Mouse (Mus musculus) forebrain, postnatal 0 days (tissue): ENCODE results near the gene Syncrip. TPM values are rescaled to one million over a fixed set of nuclear protein-coding genes. Genes with fewer than 3 reads are reported as not detected.

Experiments
- ATAC-seq: fragments of 200-750 bp; cut with Nextera tagmentation; 2 replicates; pipeline ENCODE4 v1.8.0; 2017; ENCODE audit warnings: mild to moderate bottlenecking, moderate library complexity
- DNase-seq: peaks from one replicate; pipeline ENCODE4 v3.0.0-alpha.2; 2015
- H3K27ac ChIP-seq: fragments of 300-500 bp; sonication (generic); 2 replicates; pipeline ENCODE4 v1.5.1; 2014; ENCODE audit warnings: low read depth, mild to moderate bottlenecking, antibody characterized with exemption, low read length, moderate library complexity, mixed read lengths
- H3K27me3 ChIP-seq: fragments of 300-500 bp; sonication (generic); 2 replicates; pipeline ENCODE4 v1.6.1; 2014; ENCODE audit warnings: mild to moderate bottlenecking, low read length, mixed read lengths; ENCODE audit not compliant: insufficient read depth
- H3K36me3 ChIP-seq: fragments of 300-500 bp; sonication (generic); 2 replicates; pipeline ENCODE4 v1.6.1; 2014; ENCODE audit warnings: mild to moderate bottlenecking, moderate library complexity; ENCODE audit not compliant: insufficient read depth
- H3K4me1 ChIP-seq: fragments of 300-500 bp; sonication (generic); 2 replicates; pipeline ENCODE4 v1.6.1; 2014; ENCODE audit warnings: antibody characterized with exemption; ENCODE audit not compliant: insufficient read depth
- H3K4me2 ChIP-seq: fragments of 300-500 bp; sonication (generic); 2 replicates; pipeline ENCODE4 v1.6.1; 2014; ENCODE audit warnings: low read depth, mild to moderate bottlenecking, moderate library complexity
- H3K4me3 ChIP-seq: fragments of 300-500 bp; sonication (generic); 2 replicates; pipeline ENCODE4 v1.5.1; 2014; ENCODE audit warnings: low read depth, low read length, mixed read lengths
- H3K9ac ChIP-seq: fragments of 300-500 bp; sonication (generic); 2 replicates; pipeline ENCODE4 v1.6.1; 2014; ENCODE audit warnings: mild to moderate bottlenecking
- H3K9me3 ChIP-seq: fragments of 300-500 bp; sonication (generic); 2 replicates; pipeline ENCODE4 v1.6.1; 2016; ENCODE audit warnings: low read length
- CTCF ChIP-seq: sonication (generic); IDR thresholded peaks from 2 replicates; pipeline ENCODE4 v1.5.1; 2016; ENCODE audit warnings: antibody characterized with exemption, control low read depth, low read depth
- WGBS: fragments of 180-500 bp; shearing (Covaris S2); extraction: QIAGEN DNeasy Blood & Tissue Kit; methylation state at CpG from one replicate; pipeline ENCODE4 v1.1.7; 2014; 5-methylcytosine and 5-hydroxymethylcytosine counted together
- polyA plus RNA-seq: library from polyadenylated mRNA; unstranded; fragments of >200 nt; fragmentation: Nextera tagmentation; extraction: Ambion mirVana; gene quantifications from 2 replicates; pipeline ENCODE4 v1.2.1, GENCODE M21; 2015
- total RNA-seq: library from RNA; depleted of rRNA; stranded (reverse); fragments of >200 nt; gene quantifications from 2 replicates; pipeline ENCODE4 v1.2.3, GENCODE M21; 2014

Gene Syncrip
- total and polyA plus RNA-seq, 2 experiments from 2014 or later: 82.5 to 149 TPM

GRCm38 (mm10) chr9:88524367-88524766, 42.0 kb upstream of the Syncrip start:
- peak; percentile 43 for TF ChIP-seq CTCF
- 94% methylated on average over 2 of the region's 2 CpGs for whole genome bisulfite sequencing
- DNase-seq (no peak), ATAC-seq (no peak)
- H3K4me3 ChIP-seq: no peak overlapping the region
- H3K27me3 ChIP-seq: no peaks in the 10 kb centered on the region
- H3K36me3 ChIP-seq: peaks cover 7% of the 10 kb centered on the region; the same call in 1 of the 2 replicates
- no peak overlapping the region for H3K9ac ChIP-seq
- no peaks in the 10 kb centered on the region for H3K9me3 ChIP-seq
- peaks cover 12% of the 10 kb centered on the region for H3K4me1 ChIP-seq
- H3K27ac ChIP-seq: no peak overlapping the region
- H3K4me2 ChIP-seq: no peak overlapping the region

DNA sequence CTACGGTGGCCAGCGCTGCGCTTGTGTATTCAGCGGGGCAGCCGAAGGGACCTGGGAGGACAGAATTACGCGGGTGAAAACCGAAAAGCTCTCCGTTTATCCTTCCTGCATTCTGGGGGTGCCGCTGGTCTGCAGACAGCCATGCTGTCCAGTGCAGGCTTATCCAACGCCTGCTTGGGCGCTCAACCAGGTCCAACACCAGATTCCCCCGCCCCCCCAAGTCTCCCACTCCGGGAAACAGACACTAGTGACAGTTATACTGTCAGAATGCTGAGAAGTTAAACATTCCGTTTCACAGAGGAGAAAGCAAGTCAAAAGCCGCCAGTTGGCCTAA, 40.9 kb upstream of the Syncrip start:
- no peak for TF ChIP-seq CTCF
- no peak for DNase-seq
- 2% methylated on average over 16 of the region's 16 CpGs for WGBS
- H3K27me3 ChIP-seq: no peaks in the 10 kb centered on the region
- peaks cover 7% of the 10 kb centered on the region; the same call in 1 of the 2 replicates for H3K36me3 ChIP-seq
- peak overlapping the region; percentile 74 for H3K4me2 ChIP-seq
- peak overlapping the region; percentile 93 for H3K9ac ChIP-seq
- H3K9me3 ChIP-seq: no peaks in the 10 kb centered on the region
- H3K27ac ChIP-seq: peak overlapping the region; percentile 77
- peaks cover 12% of the 10 kb centered on the region for H3K4me1 ChIP-seq
- H3K4me3 ChIP-seq: peak overlapping the region; percentile 70
- ATAC-seq: no peak

DNA sequence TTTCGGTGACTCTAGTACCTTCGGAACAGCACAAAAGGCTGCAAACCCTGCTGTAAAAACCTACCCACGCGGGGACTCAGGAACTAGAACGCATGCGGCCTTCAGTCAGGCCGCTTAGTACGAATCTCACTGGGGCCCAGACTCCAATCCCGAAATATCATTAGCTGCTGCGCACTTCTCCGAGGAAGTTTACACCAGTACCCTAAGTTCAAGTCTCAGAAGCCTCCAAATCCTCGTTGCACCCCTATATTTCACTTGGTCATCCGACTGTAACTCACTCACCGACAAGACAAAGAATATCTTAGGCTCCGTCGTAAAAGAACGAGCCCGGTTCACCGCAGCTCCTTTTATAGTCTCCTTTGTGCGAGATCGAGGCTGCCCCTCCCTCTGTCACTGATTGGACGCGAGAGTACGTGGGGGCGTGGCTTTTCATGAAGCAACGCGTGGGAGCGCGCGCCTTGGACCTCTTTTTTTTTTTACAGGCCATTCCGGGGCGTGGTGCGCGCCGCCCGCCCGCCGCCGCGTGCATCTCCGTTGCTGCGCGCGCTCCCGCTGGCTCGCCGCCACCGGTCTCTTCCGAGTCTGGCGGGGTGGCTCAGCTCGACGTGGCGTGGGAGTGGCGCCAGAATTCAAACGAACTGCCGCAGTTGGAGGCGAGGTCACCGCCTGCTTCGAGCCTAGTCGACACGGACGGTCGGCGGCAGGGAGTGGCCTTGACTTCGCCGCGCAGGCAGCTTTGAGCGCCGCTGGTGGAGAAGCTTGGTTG, 40.4 kb upstream of the Syncrip start:
- H3K9ac ChIP-seq: peak overlapping the region; percentile 93
- H3K27me3 ChIP-seq: no peaks in the 10 kb centered on the region
- under 1% methylated on average over 69 of the region's 69 CpGs for WGBS
- peaks cover 7% of the 10 kb centered on the region; the same call in 1 of the 2 replicates for H3K36me3 ChIP-seq
- H3K4me1 ChIP-seq: peaks cover 12% of the 10 kb centered on the region
- peak; percentile 90 for ATAC-seq
- peak overlapping the region; percentile 74 for H3K4me2 ChIP-seq
- no peaks in the 10 kb centered on the region for H3K9me3 ChIP-seq
- H3K4me3 ChIP-seq: peak overlapping the region; percentile 70
- peak; percentile 99 for DNase-seq
- peak overlapping the region; percentile 93 for H3K27ac ChIP-seq
- peak; percentile 66 for TF ChIP-seq CTCF

DNA sequence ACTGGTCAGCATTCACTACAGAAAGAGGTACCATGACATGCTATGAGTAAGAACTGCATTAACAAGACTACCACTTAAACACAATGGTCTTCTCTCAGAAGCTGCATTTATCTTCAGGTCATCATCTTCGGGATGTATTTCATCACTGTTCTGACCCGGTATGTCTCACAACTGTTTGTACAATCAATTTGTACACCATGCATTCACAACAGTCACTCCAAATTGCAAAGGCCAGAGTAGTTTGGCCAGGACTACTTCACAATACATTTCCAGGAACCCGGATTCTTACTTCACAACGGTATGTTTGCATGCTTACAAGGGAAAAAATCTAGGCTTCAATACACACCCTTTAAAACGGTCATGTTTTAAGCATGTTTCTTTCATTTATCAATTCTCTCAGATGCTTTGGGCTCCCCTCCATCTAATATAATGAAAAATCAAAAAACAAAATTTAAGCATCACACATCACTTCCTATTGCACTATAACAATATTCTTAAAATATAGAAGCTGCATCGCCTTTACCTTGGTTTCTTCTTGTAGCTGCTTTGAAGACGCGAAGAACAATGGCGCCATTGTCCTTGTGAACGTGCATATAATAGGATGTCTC, 39.7 kb upstream of the Syncrip start:
- peak; percentile 56 for DNase-seq
- H3K9me3 ChIP-seq: no peaks in the 10 kb centered on the region
- peak overlapping the region; percentile 93 for H3K27ac ChIP-seq
- H3K4me3 ChIP-seq: peak overlapping the region; percentile 70
- peak overlapping the region; percentile 61 for H3K4me2 ChIP-seq
- ATAC-seq: no peak
- H3K4me1 ChIP-seq: peaks cover 12% of the 10 kb centered on the region
- H3K9ac ChIP-seq: peak overlapping the region; percentile 93
- TF ChIP-seq CTCF: no peak
- H3K27me3 ChIP-seq: no peaks in the 10 kb centered on the region
- under 1% methylated on average over 10 of the region's 10 CpGs for WGBS
- H3K36me3 ChIP-seq: peaks cover 7% of the 10 kb centered on the region; the same call in 1 of the 2 replicates

DNA sequence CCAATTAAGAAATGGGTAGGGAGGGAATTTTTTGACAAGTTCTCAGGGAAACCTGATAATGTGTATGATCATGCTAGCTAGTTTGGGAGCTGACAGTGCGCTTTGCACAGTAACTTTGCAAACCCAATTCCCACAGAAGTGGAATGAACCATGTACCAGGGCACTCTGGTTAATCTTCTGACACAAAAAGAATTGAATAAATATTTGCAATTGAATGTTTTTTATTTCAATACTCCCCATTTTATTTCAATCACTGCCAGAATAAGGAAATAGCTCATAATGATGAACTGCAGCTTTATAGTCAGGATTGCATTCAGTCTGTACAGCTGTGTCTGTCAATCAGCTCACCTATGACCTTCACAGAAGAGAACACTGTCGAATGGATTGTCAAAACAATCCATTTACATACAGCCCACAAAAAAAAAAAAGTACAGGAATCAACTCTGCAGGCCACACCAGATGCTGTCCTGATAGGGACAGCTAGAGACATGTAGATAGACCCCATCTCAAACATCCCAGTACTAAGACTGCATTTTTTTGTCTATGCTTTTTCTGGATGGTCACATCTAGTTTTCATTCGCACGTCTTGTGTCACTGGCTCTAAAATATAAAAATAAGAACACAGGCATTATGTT, 38.6 kb upstream of the Syncrip start:
- DNase-seq: no peak
- H3K4me2 ChIP-seq: peak overlapping the region; percentile 61
- H3K9ac ChIP-seq: peak overlapping the region; percentile 93
- WGBS: 18% methylated on average over 4 of the region's 4 CpGs
- H3K27ac ChIP-seq: no peak overlapping the region
- H3K4me3 ChIP-seq: peak overlapping the region; percentile 70
- peaks cover 7% of the 10 kb centered on the region; the same call in 1 of the 2 replicates for H3K36me3 ChIP-seq
- peaks cover 12% of the 10 kb centered on the region for H3K4me1 ChIP-seq
- H3K9me3 ChIP-seq: no peaks in the 10 kb centered on the region
- H3K27me3 ChIP-seq: no peaks in the 10 kb centered on the region
- no peak for TF ChIP-seq CTCF
- no peak for ATAC-seq

GRCm38 (mm10) chr9:88520122-88520848, 37.9 kb upstream of the Syncrip start:
- WGBS: 31% methylated on average over 2 of the region's 2 CpGs
- ATAC-seq (no peak), DNase-seq (no peak)
- Histone ChIP-seq H3K4me1 (peaks cover 12% of the 10 kb centered on the region), H3K36me3 (peaks cover 7% of the 10 kb centered on the region; the same call in 1 of the 2 replicates), H3K9ac (no peak overlapping the region; the same call in 1 of the 2 replicates), H3K4me3 (peak overlapping the region; percentile 70; the same call in 1 of the 2 replicates), H3K4me2 (peak overlapping the region; percentile 61), H3K9me3 (no peaks in the 10 kb centered on the region), H3K27ac (no peak overlapping the region), H3K27me3 (no peaks in the 10 kb centered on the region)
- TF ChIP-seq CTCF: no peak
